Mouse (Mus musculus) kidney, adult 2 months (tissue): ENCODE measurements around the gene Pde2a. TPM values are rescaled to one million over a fixed set of nuclear protein-coding genes. Genes with fewer than 3 reads are reported as not detected.

Experiments
- DNase-seq: peaks from one replicate; pipeline ENCODE4 v3.0.0; 2021
- H3K27ac ChIP-seq: fragments of 200-500 bp; 2 replicates; pipeline ENCODE4 v1.5.1; 2012; ENCODE audit warnings: low read depth, low read length, control low read depth, inconsistent platforms; ENCODE audit not compliant: insufficient read depth
- H3K27me3 ChIP-seq: fragments of 200-500 bp; replicated peaks from 2 replicates; pipeline ENCODE4 v1.6.1; 2012; ENCODE audit warnings: mild to moderate bottlenecking, moderate library complexity, low read length, inconsistent platforms; ENCODE audit not compliant: control insufficient read depth, insufficient read depth
- H3K36me3 ChIP-seq: fragments of 200-500 bp; 2 replicates; pipeline ENCODE4 v1.6.1; 2012; ENCODE audit warnings: mild to moderate bottlenecking, moderate library complexity, low read length, inconsistent platforms; ENCODE audit not compliant: control insufficient read depth, insufficient read depth
- H3K4me1 ChIP-seq: fragments of 200-500 bp; 2 replicates; pipeline ENCODE4 v1.6.1; 2011; ENCODE audit warnings: low read length; ENCODE audit not compliant: control insufficient read depth, insufficient read depth
- H3K4me3 ChIP-seq: fragments of 200-500 bp; 2 replicates; pipeline ENCODE4 v1.5.1; 2011; ENCODE audit warnings: mild to moderate bottlenecking, low read depth, low read length, control low read depth; ENCODE audit not compliant: insufficient read depth
- CTCF ChIP-seq: fragments of 200-500 bp; conservative IDR thresholded peaks from 2 replicates; pipeline ENCODE4 v1.5.1; 2011; ENCODE audit warnings: low read depth, mild to moderate bottlenecking, control low read depth, low read length, moderate library complexity, mixed read lengths; ENCODE audit not compliant: insufficient read depth, insufficient read length
- POLR2A ChIP-seq: fragments of 200-500 bp; IDR thresholded peaks from one replicate; pipeline ENCODE4 v1.6.1; 2011; ENCODE audit warnings: low read depth, low read length, control low read depth
- WGBS: fragments of 180-500 bp; shearing (Covaris S2); methylation state at CpG from one replicate; pipeline ENCODE4 v1.1.7; 2018; 5-methylcytosine and 5-hydroxymethylcytosine counted together
- polyA plus RNA-seq: library from polyadenylated mRNA; depleted of rRNA; stranded (reverse); fragments of >200 nt; gene quantifications from 2 replicates; pipeline ENCODE4 v1.2.3, GENCODE M21; 2012

The Pde2a gene
- polyA plus RNA-seq, 1 experiment = 28.6 TPM

- TF ChIP-seq CTCF (no peak), POLR2A (no peak)
- Histone ChIP-seq H3K27ac (no peak overlapping the region), H3K4me3 (no peak overlapping the region), H3K4me1 (no peaks in the 10 kb centered on the region), H3K27me3 (no peaks in the 10 kb centered on the region), H3K36me3 (no peaks in the 10 kb centered on the region)
- 53% methylated on average over 2 of the region's 2 CpGs for WGBS
- no peak for DNase-seq
Measured at GRCm38 (mm10) chr7:101509212-101509611, 87.7 kb downstream of the Pde2a start.

GRCm38 (mm10) chr7:101513655-101514054 is 92.2 kb downstream of the Pde2a start:
- 73% methylated on average over 7 of the region's 7 CpGs for WGBS
- no peak for DNase-seq
- Histone ChIP-seq H3K4me1 (no peaks in the 10 kb centered on the region), H3K36me3 (no peaks in the 10 kb centered on the region), H3K4me3 (no peak overlapping the region), H3K27ac (no peak overlapping the region), H3K27me3 (no peaks in the 10 kb centered on the region)
- TF ChIP-seq POLR2A (no peak), CTCF (no peak)

GRCm38 (mm10) chr7:101514768-101515167 is 93.3 kb downstream of the Pde2a start:
- no peak overlapping the region for H3K4me3 ChIP-seq
- H3K36me3 ChIP-seq = no peaks in the 10 kb centered on the region
- H3K27ac ChIP-seq = no peak overlapping the region
- TF ChIP-seq POLR2A (no peak), CTCF (no peak)
- 85% methylated on average over 6 of the region's 6 CpGs for WGBS
- H3K4me1 ChIP-seq = no peaks in the 10 kb centered on the region
- H3K27me3 ChIP-seq = no peaks in the 10 kb centered on the region
- no peak for DNase-seq

- no peaks in the 10 kb centered on the region for H3K4me1 ChIP-seq
- no peak for DNase-seq
- no peaks in the 10 kb centered on the region for H3K36me3 ChIP-seq
- H3K4me3 ChIP-seq = no peak overlapping the region
- 46% methylated on average over 6 of the region's 6 CpGs for WGBS
- H3K27ac ChIP-seq = no peak overlapping the region
- TF ChIP-seq CTCF = no peak
- no peak for TF ChIP-seq POLR2A
- H3K27me3 ChIP-seq = no peaks in the 10 kb centered on the region
Measured at GRCm38 (mm10) chr7:101515295-101515694, 93.8 kb downstream of the Pde2a start.

GRCm38 (mm10) chr7:101516460-101516859 is 95.0 kb downstream of the Pde2a start:
- TF ChIP-seq CTCF (peak; percentile 11; the same call in 1 of the 2 replicates), POLR2A (no peak)
- Histone ChIP-seq H3K27me3 (no peaks in the 10 kb centered on the region), H3K36me3 (no peaks in the 10 kb centered on the region), H3K27ac (no peak overlapping the region), H3K4me1 (no peaks in the 10 kb centered on the region), H3K4me3 (no peak overlapping the region)
- DNase-seq = no peak
- 65% methylated on average over 6 of the region's 6 CpGs for WGBS

GRCm38 (mm10) chr7:101521696-101522095 is 100.2 kb downstream of the Pde2a start:
- 61% methylated on average over 1 of the region's 1 CpGs for WGBS
- no peaks in the 10 kb centered on the region for H3K36me3 ChIP-seq
- no peak for DNase-seq
- no peaks in the 10 kb centered on the region for H3K4me1 ChIP-seq
- H3K4me3 ChIP-seq = no peak overlapping the region
- H3K27me3 ChIP-seq = no peaks in the 10 kb centered on the region
- H3K27ac ChIP-seq = no peak overlapping the region
- no peak for TF ChIP-seq POLR2A
- TF ChIP-seq CTCF = no peak

- Histone ChIP-seq H3K4me3 (no peak overlapping the region), H3K36me3 (no peaks in the 10 kb centered on the region), H3K27ac (no peak overlapping the region), H3K27me3 (no peaks in the 10 kb centered on the region), H3K4me1 (no peaks in the 10 kb centered on the region)
- TF ChIP-seq POLR2A (no peak), CTCF (no peak)
- no peak for DNase-seq
- 76% methylated on average over 2 of the region's 2 CpGs for WGBS
Measured at GRCm38 (mm10) chr7:101523205-101523604, 101.7 kb downstream of the Pde2a start.

GRCm38 (mm10) chr7:101526484-101526883 is 105.0 kb downstream of the Pde2a start:
- H3K4me3 ChIP-seq = no peak overlapping the region
- 53% methylated on average over 7 of the region's 7 CpGs for WGBS

More at GRCm38 (mm10) chr7:101526484-101526883, 105.0 kb downstream of the Pde2a start:
- Histone ChIP-seq H3K27ac (no peak overlapping the region), H3K4me1 (no peaks in the 10 kb centered on the region), H3K36me3 (no peaks in the 10 kb centered on the region), H3K27me3 (no peaks in the 10 kb centered on the region)
- TF ChIP-seq POLR2A (no peak), CTCF (no peak)
- no peak for DNase-seq
